Mouse (Mus musculus) forebrain, embryonic 16.5 days (tissue): ENCODE measurements at regions not wholly inside any gene's neighbourhood (a gene's known extent, or its start where the extent isn't known, plus 50 kb on each side); places are given as distances from the start of the nearest gene placed in this dataset. TPM values are rescaled to one million over a fixed set of nuclear protein-coding genes. Genes with fewer than 3 reads are reported as not detected.

ENCODE experiments used
- ATAC-seq: fragments of 200-750 bp; cut with Nextera tagmentation; 2 replicates; pipeline ENCODE4 v1.8.0; 2017; ENCODE audit warnings: mild to moderate bottlenecking, moderate library complexity
- H3K27ac ChIP-seq: fragments of 300-500 bp; sonication (generic); 2 replicates; pipeline ENCODE4 v1.5.1; 2014; ENCODE audit warnings: low read length, control low read depth
- H3K27me3 ChIP-seq: fragments of 300-500 bp; sonication (generic); replicated peaks from 2 replicates; pipeline ENCODE4 v1.6.1; 2014; ENCODE audit warnings: low read length; ENCODE audit not compliant: control insufficient read depth, insufficient read depth
- H3K36me3 ChIP-seq: fragments of 300-500 bp; sonication (generic); 2 replicates; pipeline ENCODE4 v1.6.1; 2014; ENCODE audit not compliant: control insufficient read depth, insufficient read depth
- H3K4me1 ChIP-seq: fragments of 300-500 bp; sonication (generic); replicated peaks from 2 replicates; pipeline ENCODE4 v1.6.1; 2014; ENCODE audit warnings: low read length; ENCODE audit not compliant: control insufficient read depth, insufficient read depth
- H3K4me2 ChIP-seq: fragments of 300-500 bp; sonication (generic); 2 replicates; pipeline ENCODE4 v1.6.1; 2014; ENCODE audit warnings: mild to moderate bottlenecking, low read length, control low read depth
- H3K4me3 ChIP-seq: fragments of 300-500 bp; sonication (generic); replicated peaks from 2 replicates; pipeline ENCODE4 v1.5.1; 2014; ENCODE audit warnings: mild to moderate bottlenecking, low read length, control low read depth
- H3K9ac ChIP-seq: fragments of 300-500 bp; sonication (generic); replicated peaks from 2 replicates; pipeline ENCODE4 v1.6.1; 2014; ENCODE audit warnings: low read depth, low read length, control low read depth
- H3K9me3 ChIP-seq: fragments of 300-500 bp; sonication (generic); 2 replicates; pipeline ENCODE4 v1.6.1; 2016; ENCODE audit warnings: low read length; ENCODE audit not compliant: control insufficient read depth
- WGBS: fragments of 180-500 bp; shearing (Covaris S2); extraction: QIAGEN DNeasy Blood & Tissue Kit; methylation state at CpG from one replicate; pipeline ENCODE4 v1.1.7; 2014; 5-methylcytosine and 5-hydroxymethylcytosine counted together
- microRNA-seq: library from miRNA; unstranded; fragments of <30 nt; microRNA quantifications from one replicate; pipeline ENCODE4, GENCODE M21; 2017

DNA sequence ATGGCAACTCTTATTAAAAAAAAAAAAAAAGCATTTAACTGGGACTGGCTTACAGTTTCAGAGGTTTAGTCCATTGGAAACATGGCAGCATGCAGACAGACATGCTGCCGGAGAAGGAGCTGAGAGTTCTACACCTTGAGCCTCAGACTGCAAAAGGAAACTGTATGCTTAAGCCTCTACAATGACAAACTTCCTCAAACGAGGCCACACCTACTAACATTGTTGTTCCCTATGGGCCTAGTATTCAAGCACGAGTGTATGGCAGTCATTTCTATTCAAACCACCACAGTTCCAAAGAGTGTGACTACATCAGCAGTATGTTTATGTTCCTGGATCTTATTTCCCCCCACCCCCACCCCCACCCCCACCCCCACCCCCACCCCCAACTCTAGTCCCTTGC is 54.2 kb upstream of the H2afz start:
- Histone ChIP-seq H3K9ac (no peak overlapping the region), H3K9me3 (no peaks in the 10 kb centered on the region), H3K27me3 (no peaks in the 10 kb centered on the region), H3K36me3 (no peaks in the 10 kb centered on the region), H3K4me1 (no peaks in the 10 kb centered on the region), H3K4me2 (no peak overlapping the region), H3K27ac (no peak overlapping the region), H3K4me3 (no peak overlapping the region)
- 78% methylated on average over 3 of the region's 3 CpGs for WGBS
- no peak for ATAC-seq

Small RNA genes in the stretch of these regions (microRNA-seq; reads per million reads assigned to microRNA genes)
- gene Mir6380 = not detected
